Mouse (Mus musculus): Measurements from ENCODE around the gene Nat8f5. TPM values are rescaled to one million over a fixed set of nuclear protein-coding genes. Genes with fewer than 3 reads are reported as not detected.
"Not testable (repeated sequence)": the region's sequence is repeated elsewhere in the genome, so short reads cannot be mapped to it uniquely, and the experiment has no call there.

Nat8f5 gene
- total RNA-seq (2017): not detected in 3 replicates

GRCm38 (mm10) chr6:85820837-85821236 lies at the start of gene Nat8f5, which contains the start of gene Nat8f6:
TSS of gene Nat8f5 (minus strand) at chr6:85820972.
TSS of gene Nat8f6 (minus strand) at chr6:85820954.
- ATAC-seq (replicated peaks; ENCODE audit: insufficient number of reproducible peaks, low FRiP score, low TSS enrichment, poor library complexity, severe bottlenecking): no peak

- not testable (repeated sequence) for ATAC-seq (replicated peaks; ENCODE audit: insufficient number of reproducible peaks, low FRiP score, low TSS enrichment, poor library complexity, severe bottlenecking)
Observed at GRCm38 (mm10) chr6:85869006-85869405, 48.2 kb upstream of the Nat8f5 start, which contains the start of gene Nat8f2. TSS of gene Nat8f2 (minus strand) at chr6:85869158.

DNA sequence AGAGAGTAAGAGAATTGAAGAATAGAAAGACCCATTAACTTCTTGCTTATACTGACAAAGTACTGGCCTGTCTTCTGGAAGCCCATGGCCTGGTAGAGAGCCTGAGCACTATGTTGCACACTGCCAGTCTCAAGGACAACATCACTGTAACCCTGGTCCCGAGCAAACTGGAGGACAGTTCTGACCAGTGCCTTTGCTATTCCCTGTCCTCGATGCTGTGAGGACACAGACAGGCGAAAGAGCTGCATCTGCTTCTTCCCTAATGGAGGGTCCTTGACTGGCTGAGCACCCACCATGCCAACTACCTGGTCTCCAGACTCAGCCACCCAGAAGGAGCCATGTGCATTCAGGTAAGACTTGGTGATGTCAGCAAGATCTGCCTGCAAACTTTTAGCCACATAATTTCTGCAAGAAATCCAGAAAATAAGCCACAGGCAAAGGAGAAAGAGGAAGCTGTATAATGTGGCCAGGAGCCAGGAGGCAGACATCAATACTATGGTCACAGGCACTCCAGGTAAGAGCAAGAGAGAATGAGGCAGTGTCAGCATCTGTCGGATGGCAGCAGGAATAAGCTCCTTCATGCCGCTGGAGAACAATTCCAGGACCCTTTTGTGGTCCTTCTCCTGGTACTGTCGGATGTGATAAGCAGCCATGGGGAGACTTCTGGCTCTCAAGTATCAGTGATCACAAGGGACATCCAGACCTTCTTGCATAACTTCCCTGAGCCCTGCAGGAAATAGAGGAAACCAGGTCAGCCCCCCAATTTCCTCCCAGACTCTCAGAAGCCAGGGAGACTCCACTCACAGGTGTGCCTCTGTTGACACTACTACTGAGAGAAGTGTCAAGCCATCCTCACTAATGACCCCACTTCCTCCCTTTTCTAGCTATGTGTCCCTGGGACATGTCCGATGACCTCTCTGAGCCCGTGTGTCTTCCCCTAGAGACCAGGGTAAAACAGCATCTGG lies 47.2 kb upstream of the Nat8f5 start:
- no peak for ATAC-seq (replicated peaks; ENCODE audit: insufficient number of reproducible peaks, low FRiP score, low TSS enrichment, poor library complexity, severe bottlenecking)

DNA sequence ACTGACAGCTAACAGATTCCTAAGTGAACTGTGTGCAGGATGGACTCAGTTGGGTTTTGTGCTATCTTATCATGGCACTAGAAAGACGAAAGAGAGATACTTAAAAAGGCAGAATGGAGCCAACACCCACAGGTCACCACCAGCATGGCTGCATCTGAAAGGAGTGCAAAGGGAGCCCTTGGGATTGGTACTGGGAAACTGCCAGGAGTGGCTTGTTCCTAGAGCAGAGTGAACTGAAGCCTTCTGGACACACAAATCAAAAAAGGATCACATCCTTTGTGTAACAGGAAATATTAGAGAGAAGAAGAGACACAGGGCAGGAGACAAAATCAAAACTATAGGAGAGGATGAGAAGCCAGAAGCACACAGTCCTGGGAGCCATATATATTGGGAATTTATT lies 46.2 kb upstream of the Nat8f5 start:
- ATAC-seq (replicated peaks; ENCODE audit: insufficient number of reproducible peaks, low FRiP score, low TSS enrichment, poor library complexity, severe bottlenecking): not testable (repeated sequence)

- ATAC-seq (replicated peaks; ENCODE audit: insufficient number of reproducible peaks, low FRiP score, low TSS enrichment, poor library complexity, severe bottlenecking): not testable (repeated sequence)
Observed at GRCm38 (mm10) chr6:85866166-85866565, 45.4 kb upstream of the Nat8f5 start.

DNA sequence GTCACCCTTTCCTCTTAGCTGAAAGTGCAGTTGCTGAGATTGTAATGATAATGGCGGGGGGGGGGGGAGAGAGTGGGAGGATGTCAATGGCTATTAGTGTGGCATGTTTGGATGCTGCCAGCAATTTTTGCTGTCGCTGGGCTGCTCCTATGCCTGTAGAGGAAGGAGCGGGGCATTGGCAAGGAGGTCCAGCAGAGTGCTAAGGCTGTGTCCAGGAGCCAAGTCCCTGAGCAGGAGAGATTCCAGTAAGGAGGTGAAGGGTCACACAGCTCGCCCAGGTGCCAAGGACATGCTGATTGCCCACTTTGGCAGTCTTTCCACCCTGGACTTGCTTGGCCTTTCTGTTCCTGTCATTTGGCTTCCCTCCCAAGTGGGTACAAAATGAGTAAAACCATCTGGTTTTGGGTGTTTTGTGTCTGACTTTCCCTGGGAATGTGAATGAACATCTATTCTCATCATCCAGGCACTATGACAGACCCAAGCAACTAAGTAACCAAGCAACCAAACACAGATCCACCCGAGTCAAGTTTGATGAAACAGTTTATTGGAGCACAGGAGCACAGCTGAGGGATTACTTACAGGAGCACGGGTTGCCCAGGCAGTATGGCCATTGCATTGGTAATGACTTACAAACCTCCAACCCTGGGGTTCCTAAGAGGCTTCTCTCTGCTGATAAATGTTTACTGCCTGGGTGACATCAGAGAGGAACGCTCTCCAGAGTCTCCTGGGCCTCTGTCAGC lies 44.3 kb upstream of the Nat8f5 start:
- ATAC-seq (replicated peaks; ENCODE audit: insufficient number of reproducible peaks, low FRiP score, low TSS enrichment, poor library complexity, severe bottlenecking): not testable (repeated sequence)

DNA sequence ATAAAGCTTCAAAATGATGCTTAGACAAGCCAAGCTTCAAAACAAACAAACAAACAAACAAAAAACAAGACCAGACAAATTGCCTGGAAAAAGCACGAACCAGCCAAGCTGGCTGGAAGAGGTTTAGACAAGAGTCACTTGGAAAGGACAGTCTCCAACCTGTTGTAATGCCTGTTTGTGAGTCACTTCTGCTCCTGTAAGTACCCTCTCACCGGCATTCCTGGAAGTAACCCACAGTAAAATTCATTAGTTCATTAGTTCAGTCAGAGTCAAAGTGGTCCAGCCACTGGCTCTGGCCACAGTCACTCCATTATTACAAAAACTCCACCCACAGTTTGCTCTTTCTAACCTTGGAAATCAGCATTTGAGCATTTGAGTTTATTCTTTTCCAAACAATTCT lies 43.1 kb upstream of the Nat8f5 start:
- ATAC-seq (replicated peaks; ENCODE audit: insufficient number of reproducible peaks, low FRiP score, low TSS enrichment, poor library complexity, severe bottlenecking): no peak

DNA sequence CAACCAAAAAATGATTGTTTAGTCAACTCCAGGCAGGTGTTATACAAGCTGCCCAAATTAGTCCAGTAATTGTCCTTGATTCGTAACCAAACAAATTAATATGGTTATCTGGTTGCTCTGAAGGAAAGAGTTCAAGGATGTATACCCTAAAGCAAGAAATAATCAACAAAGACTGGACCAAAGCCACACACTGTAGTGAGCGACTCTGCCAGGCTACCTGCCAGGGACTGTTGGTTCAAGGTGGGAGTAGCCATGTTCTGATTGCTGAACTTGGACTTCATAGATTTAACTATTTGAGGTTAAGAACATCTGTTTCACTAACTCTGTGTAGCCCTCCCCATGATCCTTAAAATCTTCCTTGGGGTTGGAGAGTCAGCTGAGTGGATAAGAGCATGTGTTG lies 42.4 kb upstream of the Nat8f5 start:
- ATAC-seq (replicated peaks; ENCODE audit: insufficient number of reproducible peaks, low FRiP score, low TSS enrichment, poor library complexity, severe bottlenecking): no peak

GRCm38 (mm10) chr6:85862565-85862964 lies 41.8 kb upstream of the Nat8f5 start:
- ATAC-seq (replicated peaks; ENCODE audit: insufficient number of reproducible peaks, low FRiP score, low TSS enrichment, poor library complexity, severe bottlenecking): no peak

GRCm38 (mm10) chr6:85861247-85861646 lies 40.5 kb upstream of the Nat8f5 start:
- ATAC-seq (replicated peaks; ENCODE audit: insufficient number of reproducible peaks, low FRiP score, low TSS enrichment, poor library complexity, severe bottlenecking): no peak

GRCm38 (mm10) chr6:85856194-85856678 lies 35.5 kb upstream of the Nat8f5 start:
- ATAC-seq (replicated peaks; ENCODE audit: insufficient number of reproducible peaks, low FRiP score, low TSS enrichment, poor library complexity, severe bottlenecking): no peak

DNA sequence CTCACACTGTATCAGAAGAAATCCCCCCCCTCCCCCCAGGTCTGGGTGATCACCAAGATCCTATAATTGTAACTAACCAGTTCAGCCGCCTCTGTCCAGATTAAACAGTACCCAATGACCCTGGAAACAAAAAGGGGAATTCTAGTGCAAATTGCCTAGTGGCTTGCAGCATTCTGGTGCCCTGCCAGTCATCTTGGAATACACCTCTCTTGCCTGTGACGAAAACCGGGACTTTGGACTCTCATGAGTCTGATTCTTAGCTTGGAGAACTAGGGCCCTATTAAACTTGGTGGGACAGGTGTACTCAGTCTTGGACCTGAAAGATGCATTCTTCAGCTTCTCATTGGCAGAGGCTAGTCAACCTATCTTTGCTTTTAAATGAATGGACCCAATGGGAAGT lies 32.7 kb upstream of the Nat8f5 start:
- no peak for ATAC-seq (replicated peaks; ENCODE audit: insufficient number of reproducible peaks, low FRiP score, low TSS enrichment, poor library complexity, severe bottlenecking)

GRCm38 (mm10) chr6:85851062-85851773 lies 30.4 kb upstream of the Nat8f5 start:
- no peak for ATAC-seq (replicated peaks; ENCODE audit: insufficient number of reproducible peaks, low FRiP score, low TSS enrichment, poor library complexity, severe bottlenecking)

DNA sequence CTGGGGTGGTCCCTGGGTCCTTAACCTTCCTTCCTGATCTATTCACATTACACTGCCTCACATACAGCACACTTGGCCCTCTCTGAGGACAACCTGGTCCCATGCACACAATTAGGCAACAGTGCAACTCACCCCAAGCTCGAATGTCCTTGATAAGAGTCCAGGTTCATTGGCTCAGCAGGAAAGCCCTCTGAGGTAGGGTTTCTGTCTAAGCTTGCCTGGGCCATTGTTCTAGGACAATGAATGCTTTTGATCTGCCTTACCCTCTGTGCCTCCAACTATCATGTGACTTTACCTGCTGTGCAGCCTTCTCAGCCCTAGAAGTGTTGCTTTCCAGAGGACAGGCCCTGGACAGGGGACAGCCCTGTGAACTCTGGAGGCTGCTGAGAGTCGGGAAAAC lies 28.5 kb upstream of the Nat8f5 start:
- no peak for ATAC-seq (replicated peaks; ENCODE audit: insufficient number of reproducible peaks, low FRiP score, low TSS enrichment, poor library complexity, severe bottlenecking)

- no peak for ATAC-seq (replicated peaks; ENCODE audit: insufficient number of reproducible peaks, low FRiP score, low TSS enrichment, poor library complexity, severe bottlenecking)
Observed at GRCm38 (mm10) chr6:85848140-85848539, 27.4 kb upstream of the Nat8f5 start.

- ATAC-seq (replicated peaks; ENCODE audit: insufficient number of reproducible peaks, low FRiP score, low TSS enrichment, poor library complexity, severe bottlenecking): no peak
Observed at GRCm38 (mm10) chr6:85846921-85847320, 26.1 kb upstream of the Nat8f5 start.

GRCm38 (mm10) chr6:85843677-85844458 lies 23.1 kb upstream of the Nat8f5 start:
- not testable (repeated sequence) for ATAC-seq (replicated peaks; ENCODE audit: insufficient number of reproducible peaks, low FRiP score, low TSS enrichment, poor library complexity, severe bottlenecking)

DNA sequence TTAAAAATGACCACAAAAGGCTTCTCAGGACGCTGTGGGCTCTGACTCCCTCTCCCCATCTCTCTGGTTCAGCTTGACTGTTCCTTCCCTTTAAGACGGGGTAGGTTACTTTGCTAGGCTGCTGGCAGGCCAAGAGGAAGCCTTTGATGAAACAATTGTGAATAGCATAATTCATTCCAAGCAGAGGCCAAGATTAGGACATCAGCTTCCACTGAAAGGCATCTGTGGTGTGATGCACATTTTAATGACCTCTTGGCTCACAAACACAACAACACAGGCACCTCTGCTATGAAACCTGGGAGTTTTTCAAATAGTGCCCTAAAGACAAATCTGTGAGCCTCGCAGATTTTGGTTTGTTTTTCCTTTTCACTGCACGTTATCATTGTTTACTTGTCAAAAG lies 19.2 kb upstream of the Nat8f5 start:
- ATAC-seq (replicated peaks; ENCODE audit: insufficient number of reproducible peaks, low FRiP score, low TSS enrichment, poor library complexity, severe bottlenecking): no peak
